Mouse (Mus musculus) ZHBTc4 (cell line): Measurements from ENCODE around the gene Susd5.

Experiments used
- DNase-seq: peaks from one replicate; pipeline ENCODE4 v3.0.0-alpha.2; 2011; ENCODE audit warnings: low read depth, low spot score

The Susd5 gene

DNA sequence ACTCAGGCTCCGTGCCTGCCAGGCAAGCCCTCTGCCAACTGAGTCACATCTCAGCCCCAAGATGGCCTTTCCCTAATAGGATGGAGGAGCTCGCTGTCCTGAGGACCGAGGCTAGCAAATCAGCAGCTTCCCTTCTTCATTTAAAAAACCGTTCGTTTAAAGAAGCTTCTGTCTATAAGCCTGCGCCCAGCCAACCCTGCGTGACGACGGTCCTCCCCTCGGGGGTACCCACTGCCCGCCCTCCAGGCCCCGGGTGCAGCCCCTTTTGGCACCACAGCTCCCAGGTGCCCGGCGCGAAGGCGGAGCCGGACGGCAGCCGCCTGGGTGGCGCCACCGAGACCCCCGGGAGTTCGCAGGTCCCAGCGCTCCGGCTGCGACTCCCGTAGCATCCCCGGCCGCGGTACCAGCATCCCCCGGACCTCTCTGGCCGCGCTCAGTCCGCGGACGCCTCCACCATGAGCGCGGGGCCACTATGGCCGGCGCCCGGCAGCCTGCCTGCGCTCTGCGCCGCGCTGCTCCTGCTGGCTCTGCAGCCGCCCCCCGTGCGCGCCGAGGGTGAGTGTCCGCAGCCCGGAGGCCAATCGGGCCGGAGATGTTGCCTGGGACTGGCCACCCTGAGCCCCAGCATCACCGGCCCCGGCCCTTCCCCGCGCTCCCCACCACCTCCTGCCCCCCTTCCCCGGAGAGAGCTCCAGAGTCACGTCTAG is at the start of gene Susd5:
Susd5 (plus strand) TSS at position 51 of the 707 bp plus-strand sequence.
- peak; percentile 42 for DNase-seq

DNA sequence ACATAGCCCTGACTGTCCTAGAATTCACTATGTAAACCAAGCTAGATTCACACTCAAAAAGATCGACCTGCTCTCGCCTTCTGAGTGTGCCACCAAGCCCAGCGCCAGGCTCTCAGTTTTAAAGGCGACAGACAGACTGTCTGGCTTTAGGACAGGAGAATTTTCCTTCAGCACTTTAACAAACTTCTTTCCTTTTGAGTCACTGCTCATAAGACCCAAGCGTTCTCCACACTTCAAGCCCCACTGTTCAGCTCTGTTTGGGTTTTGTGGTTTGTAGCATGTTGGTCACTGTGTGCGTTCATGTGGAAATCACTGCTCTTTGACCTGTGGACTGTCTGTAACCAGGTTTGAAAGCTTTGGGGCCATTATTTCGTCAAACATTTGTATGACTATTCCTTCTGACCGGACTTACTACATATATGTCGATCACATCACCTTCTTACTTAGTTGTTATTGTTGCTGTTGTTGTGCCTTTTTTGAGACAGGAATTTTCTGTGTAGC is 49.0 kb upstream of the Susd5 start:
- DNase-seq = no peak

DNA sequence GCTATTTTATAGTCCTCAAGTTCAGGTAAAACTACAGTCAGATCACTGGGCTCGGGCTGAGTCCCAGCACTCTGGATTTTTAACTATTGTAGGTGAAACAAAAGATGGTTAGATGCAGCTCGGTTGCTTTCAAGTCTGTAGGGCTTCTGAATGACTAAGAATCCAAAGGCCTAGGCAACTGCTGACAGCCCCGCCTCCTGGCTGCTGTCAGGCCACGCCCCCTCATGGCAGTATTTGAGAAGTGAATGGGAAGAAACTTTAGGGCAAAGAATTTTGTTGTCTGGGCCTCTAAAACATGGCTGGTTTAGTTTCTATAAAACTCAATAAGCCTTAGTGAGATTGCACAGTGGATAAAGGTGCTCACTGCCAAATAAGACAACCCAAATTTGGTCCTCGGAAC is 47.4 kb upstream of the Susd5 start:
- DNase-seq = peak; percentile 82

DNA sequence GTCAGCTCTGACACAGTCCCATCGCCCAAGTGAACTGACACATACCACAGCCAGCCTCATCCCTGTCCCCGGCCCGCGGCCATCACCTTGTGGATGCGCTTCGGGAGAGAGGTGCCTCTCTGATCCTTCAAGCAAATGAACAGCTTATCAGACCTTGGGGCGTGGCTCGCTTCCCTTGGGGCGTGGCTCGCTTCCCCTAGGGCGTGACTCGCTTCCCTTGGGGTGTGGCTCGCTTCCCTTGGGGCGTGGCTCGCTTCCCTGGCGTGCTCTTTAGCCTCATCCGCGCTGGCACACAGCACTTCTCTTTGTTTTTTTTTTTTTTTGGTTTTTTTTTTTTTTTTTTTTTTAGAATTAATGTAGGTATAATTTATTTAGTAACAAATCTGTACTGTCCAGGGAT is 45.7 kb upstream of the Susd5 start:
- peak; percentile 88 for DNase-seq

DNA sequence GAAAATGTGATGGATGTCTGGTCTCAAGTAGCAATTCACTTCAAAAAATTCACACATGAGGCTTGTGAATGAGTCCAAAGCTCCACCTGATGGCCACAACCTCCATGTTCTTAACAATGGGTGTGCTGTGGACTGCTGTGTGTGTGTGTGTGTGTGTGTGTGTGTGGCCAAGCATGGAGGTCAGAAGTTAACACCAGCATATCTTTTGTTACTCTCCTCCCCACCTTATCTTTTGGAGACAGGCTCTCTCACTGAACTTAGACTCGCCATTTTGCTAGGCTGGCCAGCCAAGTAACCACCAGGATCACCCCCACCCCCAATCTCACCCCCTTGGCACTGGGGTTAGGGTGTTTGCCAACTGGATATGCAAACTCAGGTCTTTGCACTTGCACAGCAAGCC is 42.9 kb upstream of the Susd5 start:
- DNase-seq = no peak

DNA sequence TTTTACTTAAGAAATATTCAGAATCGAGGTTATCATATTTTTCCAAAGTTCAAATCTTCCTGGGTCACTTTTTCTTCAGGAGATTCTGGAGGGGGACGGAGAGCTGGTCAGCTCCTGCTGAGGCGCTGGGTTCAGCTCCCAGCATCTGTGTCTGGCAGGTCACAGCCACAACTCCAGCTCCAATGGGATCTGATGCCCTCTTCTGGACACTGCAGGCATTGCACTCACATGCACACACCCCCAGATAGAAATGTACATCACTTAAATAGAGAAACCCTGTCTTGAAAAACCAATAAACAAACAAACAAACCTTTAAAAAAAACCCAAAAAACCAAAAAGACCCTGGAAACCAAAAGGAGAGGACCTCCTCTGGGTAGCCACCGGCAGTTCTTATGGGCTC is 41.2 kb upstream of the Susd5 start:
- peak; percentile 82 for DNase-seq

DNA sequence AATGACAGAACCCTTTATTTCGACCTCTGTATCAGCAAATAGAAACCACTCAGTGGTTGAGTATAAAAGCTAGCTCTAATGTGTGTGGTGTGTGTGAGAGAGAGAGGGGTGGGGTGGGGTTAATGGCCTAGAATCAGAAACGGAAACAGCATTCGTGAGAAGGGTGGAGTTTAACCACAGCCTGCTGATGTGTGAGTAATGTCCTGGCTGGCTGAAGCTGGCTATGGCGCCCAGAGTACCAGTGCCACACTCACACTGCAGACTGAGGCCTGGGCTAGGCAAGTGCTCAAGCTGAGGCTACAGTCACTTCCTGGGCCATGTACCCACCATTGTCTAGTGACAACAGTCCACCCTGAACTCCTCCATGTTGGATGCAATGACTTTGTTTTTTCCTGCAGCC is 40.5 kb upstream of the Susd5 start:
- peak; percentile 39 for DNase-seq

DNA sequence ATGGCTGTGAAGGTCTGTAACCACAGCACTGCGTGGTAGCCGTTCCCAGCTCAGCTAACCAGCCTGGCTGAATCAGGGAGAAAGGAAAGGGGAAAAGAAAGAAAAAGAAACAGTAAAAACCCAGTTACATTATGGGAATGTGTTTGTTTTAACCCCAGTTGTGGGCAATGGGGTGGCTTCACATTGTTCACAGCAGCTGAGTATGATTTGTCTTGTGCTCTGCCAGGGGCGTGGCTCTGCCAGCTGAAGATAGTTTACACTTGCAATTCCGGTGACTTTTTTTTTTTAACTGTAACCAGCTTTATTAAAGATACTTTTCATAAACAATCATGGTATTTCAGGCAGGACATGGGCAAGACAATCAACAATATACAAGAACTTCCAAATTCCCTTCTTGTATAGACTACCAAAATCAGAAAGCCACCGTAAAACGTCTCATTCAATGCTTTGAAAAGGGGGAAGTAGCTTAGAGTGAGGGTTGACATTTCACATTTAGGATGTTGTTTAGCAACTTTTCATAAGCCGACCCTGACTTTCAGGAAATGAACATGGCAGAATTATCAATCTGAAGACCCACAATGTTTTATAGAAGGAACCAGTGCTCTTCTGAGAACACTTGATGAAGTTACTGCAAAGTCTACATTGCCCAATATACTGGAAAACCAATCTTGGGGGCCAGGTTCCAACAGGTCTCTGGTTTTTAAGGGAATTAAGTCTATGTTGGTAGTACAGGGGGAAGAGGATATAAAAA is 37.8 kb upstream of the Susd5 start:
- DNase-seq = no peak

DNA sequence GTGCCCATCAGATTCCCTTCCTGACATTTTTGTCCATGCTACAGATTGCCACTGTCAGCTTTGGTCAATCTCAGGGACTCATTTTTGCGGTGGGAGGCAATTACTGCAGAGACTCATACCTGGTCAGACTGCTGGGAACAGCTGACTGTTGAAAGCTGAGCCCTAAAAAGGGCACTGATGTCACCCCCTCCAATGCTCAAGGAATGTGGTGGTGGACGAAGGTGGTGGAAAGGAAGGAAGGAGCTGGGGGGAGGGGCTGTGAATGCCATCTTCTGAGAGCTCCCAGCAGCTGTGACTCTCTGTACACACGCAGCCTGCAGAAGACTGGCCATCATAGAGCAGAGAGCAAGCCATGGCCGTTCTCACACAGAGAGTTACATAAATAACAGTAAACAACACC is 34.8 kb upstream of the Susd5 start:
- no peak for DNase-seq

DNA sequence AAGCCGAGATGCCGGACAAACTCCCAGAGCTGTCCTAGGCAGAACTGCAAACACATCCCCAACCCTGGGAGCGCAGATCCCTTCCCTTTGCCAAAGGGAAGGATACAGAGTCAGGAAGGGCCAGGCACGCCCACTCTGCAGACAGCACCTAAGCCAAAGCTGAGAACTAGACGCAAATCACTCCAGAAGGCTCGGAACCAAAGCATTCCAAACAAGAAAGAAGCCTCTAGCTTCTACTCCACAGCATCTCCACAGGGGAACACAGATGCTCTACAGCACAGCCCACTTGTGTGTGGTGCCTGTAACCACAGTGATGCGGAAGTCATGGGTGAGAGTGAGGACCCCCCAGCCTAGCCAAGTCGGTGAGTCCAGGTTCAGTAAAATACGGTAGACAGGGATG is 31.8 kb upstream of the Susd5 start:
- no peak for DNase-seq

DNA sequence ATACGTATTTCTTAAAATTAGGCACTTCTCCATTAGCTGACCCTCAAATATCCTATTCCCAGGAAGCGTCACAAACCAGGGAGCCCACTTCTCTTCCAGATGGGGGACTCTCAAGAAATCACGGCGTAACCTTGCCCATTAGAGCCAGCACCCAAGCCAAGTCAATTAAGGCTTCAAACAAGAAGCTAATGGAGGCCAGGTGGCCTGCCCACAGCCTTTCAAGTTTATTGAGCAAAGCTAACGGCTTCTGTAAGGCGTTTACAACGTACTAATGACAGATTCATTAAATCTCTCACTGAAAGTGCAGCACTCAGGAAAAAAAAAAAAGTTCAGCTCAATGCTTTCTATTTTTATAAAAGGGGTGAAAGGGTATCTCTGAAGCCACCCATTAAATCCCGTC is 31.1 kb upstream of the Susd5 start:
- no peak for DNase-seq

DNA sequence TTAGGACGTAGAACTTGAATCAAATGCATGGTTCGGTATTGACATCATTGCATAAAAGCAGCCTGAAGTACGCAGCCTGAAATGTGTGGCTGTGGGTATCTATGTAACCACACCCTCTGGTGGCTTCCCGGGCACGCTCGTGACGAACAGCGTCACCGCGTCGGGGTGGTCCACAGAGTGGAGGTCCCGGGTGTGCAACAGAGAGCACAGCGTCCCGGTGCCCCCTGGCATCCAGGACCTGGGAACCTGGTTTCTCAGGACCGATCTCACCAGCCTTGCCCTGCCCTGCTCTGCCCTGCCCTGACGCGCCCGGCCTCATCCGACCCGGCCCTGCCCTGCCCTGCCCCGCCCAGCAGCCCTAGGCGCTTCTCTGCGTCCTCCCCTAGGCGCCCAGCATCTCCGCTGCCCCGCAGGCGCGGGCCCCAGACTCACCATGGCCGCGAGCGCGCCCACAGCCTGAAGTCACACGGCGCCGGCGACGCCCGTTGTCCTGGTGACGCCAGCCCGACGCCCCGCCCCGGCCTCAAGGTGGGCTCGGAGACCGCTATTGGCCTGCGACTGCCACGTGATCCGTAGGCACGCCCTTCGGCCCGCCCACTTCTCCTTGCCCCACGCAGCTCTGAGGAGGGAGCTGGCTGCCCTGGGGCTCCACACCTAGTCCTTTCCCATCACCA is 30.5 kb upstream of the Susd5 start:
- DNase-seq = peak; percentile 97

DNA sequence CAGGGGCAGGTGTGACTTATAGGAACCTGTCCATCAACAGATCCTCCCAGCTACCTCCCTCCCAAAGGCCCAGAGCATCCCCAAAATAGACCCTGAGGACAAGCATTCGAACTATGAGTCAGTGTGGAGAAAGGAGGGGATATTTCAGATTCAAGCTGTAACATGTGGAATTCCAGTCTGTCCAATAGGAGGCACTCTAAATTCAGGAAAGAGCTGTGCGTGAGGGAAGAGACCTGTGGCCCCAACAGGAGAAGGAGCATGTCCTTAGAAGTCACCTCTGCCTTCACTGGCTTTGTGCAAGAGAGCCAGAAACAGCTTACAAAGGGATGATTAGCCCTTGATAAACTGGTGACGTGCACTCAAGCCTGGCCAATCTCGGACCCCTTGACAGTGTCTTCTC is 16.0 kb upstream of the Susd5 start:
- peak; percentile 41 for DNase-seq

DNA sequence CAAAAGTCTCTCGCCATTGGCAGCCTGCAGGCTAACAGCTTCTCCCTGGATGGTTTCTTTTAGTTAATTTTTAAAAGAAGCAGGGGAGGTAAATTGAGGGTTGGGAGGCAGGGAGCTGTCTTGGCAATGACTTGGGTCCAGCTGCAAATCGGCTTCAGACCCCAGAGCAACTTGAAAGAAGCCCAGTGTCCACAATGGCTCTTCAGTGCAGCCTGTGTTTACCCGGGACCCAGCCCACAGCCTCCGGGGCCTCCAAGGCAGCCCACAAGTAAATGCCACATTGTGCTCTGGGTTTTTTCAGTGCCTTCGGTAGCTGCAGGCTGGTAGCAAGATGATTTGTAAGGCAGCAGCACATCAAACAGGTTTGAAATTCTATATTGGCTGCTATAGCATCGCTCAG is 14.4 kb upstream of the Susd5 start:
- DNase-seq = no peak

DNA sequence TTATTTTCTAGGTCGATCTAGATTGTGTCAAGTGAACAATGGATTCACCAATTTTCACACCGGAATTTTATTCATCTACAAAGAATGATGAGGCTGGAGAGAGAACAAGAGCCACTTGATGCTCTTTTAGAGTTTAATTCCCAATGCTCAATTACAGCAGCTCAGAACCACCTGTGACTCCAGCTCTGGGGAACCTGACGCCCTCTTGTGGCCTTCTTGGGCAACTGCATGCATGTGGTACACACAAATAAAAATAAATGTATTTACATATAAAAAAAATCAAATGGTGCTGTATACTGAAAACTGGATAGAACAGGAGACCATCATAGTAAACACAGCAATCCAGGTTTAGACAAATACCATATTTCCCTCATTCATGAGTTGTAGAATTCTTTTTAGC is 12.5 kb upstream of the Susd5 start:
- DNase-seq = peak; percentile 80

DNA sequence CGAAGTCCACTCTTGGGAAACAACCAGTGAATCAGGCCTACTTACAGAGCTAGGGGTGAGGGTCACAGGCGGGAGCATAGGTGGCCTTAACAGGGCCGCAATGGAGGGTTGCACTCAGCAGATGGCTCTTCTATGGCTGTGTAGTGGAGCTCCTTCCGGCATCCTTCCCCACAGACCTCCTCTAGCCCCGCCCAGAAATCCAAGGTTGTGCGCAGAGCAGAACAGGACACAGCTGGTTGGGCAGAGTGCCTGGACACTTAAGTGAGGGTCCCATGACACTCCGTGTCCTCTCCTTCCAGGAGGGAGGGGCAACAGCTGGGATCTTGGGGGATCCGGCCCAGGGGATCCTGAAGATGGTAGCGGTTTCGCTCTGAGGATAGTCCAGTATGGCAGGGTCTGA is 10.9 kb upstream of the Susd5 start, which contains the start of gene Fbxl2:
Fbxl2 (minus strand) TSS at position 164 of the 400 bp plus-strand sequence.
- peak; percentile 86 for DNase-seq

DNA sequence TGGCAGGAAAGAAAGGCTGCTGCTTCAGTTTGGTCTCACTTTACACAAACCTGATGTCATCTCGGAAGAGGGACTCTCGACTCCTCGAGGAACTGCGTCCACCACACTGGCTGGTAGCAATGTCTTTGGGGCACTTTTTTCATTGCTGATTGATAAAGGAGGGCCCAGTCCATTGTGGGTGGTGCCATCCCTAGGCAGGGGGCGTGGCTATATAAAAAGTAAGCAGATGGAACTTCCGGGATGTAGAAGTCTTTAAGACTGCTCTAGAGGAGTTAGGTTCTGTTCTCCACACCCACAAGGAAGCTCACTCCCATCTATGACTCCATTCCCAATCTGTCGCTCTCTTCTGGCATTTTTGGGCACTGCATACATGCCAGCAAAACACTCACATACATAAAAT is 10.3 kb upstream of the Susd5 start:
- DNase-seq = peak; percentile 53

DNA sequence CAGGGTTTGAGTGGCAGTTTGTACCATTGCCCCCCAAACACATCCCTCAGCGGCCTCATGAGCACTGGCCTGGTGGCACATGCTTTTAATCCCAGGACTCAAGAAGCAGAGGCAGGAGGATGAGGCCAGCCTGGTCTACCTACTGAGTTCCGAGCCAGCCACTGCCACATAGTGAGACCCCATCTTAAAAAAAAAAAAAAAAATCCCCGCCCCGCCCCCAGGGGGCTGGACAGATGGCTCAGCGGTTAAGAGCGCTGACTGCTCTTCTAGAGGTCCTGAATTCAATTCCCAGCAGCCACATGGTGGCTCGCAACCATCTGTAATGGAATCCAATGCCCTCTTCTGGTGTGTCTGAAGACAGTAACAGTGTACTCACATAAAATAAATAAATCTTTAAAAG is 6.8 kb upstream of the Susd5 start:
- no peak for DNase-seq

DNA sequence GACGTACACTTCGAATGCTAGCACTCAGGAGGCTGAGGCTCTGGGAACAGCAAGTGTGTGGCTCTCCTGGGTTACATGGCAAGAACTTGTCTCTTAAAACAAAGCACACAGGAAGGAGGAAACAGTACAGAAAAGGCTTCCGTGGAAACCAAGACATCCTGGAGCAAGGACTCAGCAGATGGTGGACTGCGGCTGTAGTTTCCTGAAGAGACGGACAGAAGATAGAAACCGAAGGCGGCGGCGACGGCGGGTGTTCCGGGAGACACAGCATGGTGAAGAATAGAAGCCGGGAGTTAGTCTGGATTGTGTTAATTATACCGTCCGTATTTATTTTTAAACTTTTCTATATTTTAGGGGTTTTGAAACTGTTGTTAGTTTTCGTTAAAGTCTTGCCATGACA is 6.2 kb upstream of the Susd5 start:
- no peak for DNase-seq

DNA sequence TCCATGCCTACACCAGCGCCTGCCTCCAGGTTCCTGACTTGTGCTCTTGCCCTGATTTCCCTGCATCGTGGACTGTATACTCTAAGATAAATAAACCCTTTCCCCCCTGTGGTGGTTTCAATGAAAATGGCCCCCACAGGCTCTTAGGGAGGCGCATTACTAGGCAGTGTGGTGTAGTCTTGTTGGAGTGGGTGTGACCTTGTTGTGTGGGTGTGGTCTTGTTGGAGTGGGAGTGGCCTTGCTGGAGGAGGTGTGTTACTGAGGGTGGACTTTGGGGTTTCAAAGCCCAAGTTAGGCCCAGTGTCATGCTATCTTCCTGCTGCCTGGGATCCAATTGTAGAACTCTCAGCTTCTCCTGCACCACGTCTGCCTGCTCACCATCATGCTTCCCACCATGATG is 4.9 kb upstream of the Susd5 start:
- peak; percentile 54 for DNase-seq

DNA sequence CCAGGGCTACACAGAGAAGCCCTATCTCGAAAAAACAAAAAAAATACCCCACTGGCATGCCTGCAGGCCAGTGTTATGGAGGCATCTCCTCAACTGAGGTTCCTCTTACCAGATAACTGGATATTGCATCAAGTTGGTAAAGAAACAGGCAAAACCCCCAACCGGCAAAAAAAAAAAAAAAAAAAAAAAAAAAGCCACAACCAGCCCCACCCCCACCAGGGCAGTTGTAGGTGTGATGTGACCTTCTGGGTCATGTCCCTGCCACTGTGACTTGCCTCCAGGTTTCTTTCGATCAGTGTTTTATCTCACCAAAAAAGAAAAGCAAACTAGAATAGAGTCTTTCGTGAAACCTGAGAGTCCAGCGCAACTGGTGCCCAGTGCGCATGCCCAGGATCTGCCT is 4.1 kb upstream of the Susd5 start:
- no peak for DNase-seq

DNA sequence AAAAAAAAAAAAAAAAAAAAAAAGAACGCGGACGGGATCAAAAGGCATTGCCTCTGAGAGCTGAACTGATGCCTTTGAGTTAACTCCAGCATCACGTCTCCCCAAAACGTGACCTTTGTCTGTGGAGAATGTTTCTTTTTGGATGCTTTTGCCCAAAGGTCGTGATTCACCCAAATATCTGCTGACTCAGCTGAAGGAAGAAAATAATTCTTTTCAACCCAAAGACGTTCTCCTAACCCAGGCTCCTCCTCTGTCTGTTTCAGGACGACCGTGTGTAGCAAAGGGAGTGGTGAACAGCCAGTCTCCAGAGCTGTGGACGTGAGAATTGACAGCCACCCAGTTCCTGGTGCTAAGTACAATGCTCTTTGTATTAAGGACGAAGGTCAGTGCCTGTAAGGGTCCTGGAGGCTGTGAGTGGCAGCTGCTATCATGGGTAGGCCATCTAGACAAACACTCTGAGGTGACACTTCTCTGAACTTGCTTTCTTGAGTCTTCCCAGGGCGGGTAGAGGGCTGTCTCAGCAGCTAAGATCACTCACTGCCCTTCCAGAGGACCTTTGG is 11.6 kb downstream of the Susd5 start:
- DNase-seq = no peak
